Mouse (Mus musculus) lung, adult 2 months (tissue): ENCODE measurements at regions not wholly inside any gene's neighbourhood (a gene's known extent, or its start where the extent isn't known, plus 50 kb on each side); places are given as distances from the start of the nearest gene placed in this dataset.
A peak's percentile ranks its signal among the peaks of the same experiment; 100 is the strongest.

Source experiments
- DNase-seq: peaks from one replicate; pipeline ENCODE4 v3.0.0; 2022
- H3K4me1 ChIP-seq: fragments of 200-500 bp; 2 replicates; pipeline ENCODE4 v1.6.1; 2011; ENCODE audit warnings: low read length; ENCODE audit not compliant: control insufficient read depth, insufficient read depth
- H3K4me3 ChIP-seq: fragments of 200-500 bp; replicated peaks from 2 replicates; pipeline ENCODE3; 2011; ENCODE audit warnings: low read depth, mild to moderate bottlenecking, control low read depth, low read length; ENCODE audit errors: extremely low read depth
- CTCF ChIP-seq: fragments of 200-500 bp; IDR thresholded peaks from 2 replicates; pipeline ENCODE4 v1.5.1; 2011; ENCODE audit warnings: mild to moderate bottlenecking, low read length, control low read depth; ENCODE audit not compliant: insufficient read depth
- POLR2A ChIP-seq: fragments of 200-500 bp; IDR thresholded peaks from 2 replicates; pipeline ENCODE4 v1.6.1; 2011; ENCODE audit warnings: low read depth, mild to moderate bottlenecking, control low read depth, low read length, borderline replicate concordance; ENCODE audit errors: extremely low read depth
- WGBS: fragments of 180-500 bp; shearing (Covaris S2); methylation state at CpG from one replicate; pipeline ENCODE4 v1.1.7; 2018; 5-methylcytosine and 5-hydroxymethylcytosine counted together

GRCm38 (mm10) chr16:9138552-9139224 lies 308.8 kb downstream of the 1810013L24Rik start:
- Histone ChIP-seq H3K4me1 (no peaks in the 10 kb centered on the region), H3K4me3 (no peak overlapping the region)
- TF ChIP-seq POLR2A (no peak), CTCF (no peak)
- 37% methylated on average over 8 of the region's 8 CpGs for WGBS
- peak; percentile 27 for DNase-seq

GRCm38 (mm10) chr16:9139405-9139804 lies 309.5 kb downstream of the 1810013L24Rik start:
- no peak overlapping the region for H3K4me3 ChIP-seq
- no peaks in the 10 kb centered on the region for H3K4me1 ChIP-seq
- peak; percentile 14 for DNase-seq
- 57% methylated on average over 3 of the region's 3 CpGs for WGBS
- TF ChIP-seq POLR2A (no peak), CTCF (no peak)

- WGBS, result 38% methylated on average over 8 of the region's 8 CpGs
- TF ChIP-seq CTCF, result no peak
- no peak for TF ChIP-seq POLR2A
- DNase-seq, result peak; percentile 11
- Histone ChIP-seq H3K4me1 (no peaks in the 10 kb centered on the region), H3K4me3 (no peak overlapping the region)
These were observed 319.6 kb downstream of the 1810013L24Rik start for GRCm38 (mm10) chr16:9149209-9150135.

- no peaks in the 10 kb centered on the region for H3K4me1 ChIP-seq
- no peak for TF ChIP-seq CTCF
- TF ChIP-seq POLR2A, result no peak
- DNase-seq, result no peak
- WGBS, result 62% methylated on average over 4 of the region's 4 CpGs
- no peak overlapping the region for H3K4me3 ChIP-seq
These were observed 322.0 kb downstream of the 1810013L24Rik start for GRCm38 (mm10) chr16:9151936-9152335.

GRCm38 (mm10) chr16:9153501-9153900 lies 323.6 kb downstream of the 1810013L24Rik start:
- TF ChIP-seq POLR2A, result no peak
- TF ChIP-seq CTCF, result no peak
- Histone ChIP-seq H3K4me3 (no peak overlapping the region), H3K4me1 (no peaks in the 10 kb centered on the region)
- 77% methylated on average over 4 of the region's 4 CpGs for WGBS
- DNase-seq, result no peak

GRCm38 (mm10) chr16:9165763-9166310 lies 335.9 kb downstream of the 1810013L24Rik start:
- Histone ChIP-seq H3K4me1 (0 out of 2 replicates have a peak, but pooled peaks cover 2% of the 10 kb centered on the region), H3K4me3 (no peak overlapping the region)
- no peak for TF ChIP-seq POLR2A
- no peak for TF ChIP-seq CTCF
- 61% methylated on average over 8 of the region's 8 CpGs for WGBS
- no peak for DNase-seq

- TF ChIP-seq POLR2A, result no peak
- TF ChIP-seq CTCF, result no peak
These were observed 346.5 kb downstream of the 1810013L24Rik start for GRCm38 (mm10) chr16:9176402-9176801.

GRCm38 (mm10) chr16:9195821-9196220 lies 365.9 kb downstream of the 1810013L24Rik start:
- WGBS, result 38% methylated on average over 13 of the region's 13 CpGs
- no peak for TF ChIP-seq POLR2A
- no peak for TF ChIP-seq CTCF
- DNase-seq, result no peak
- H3K4me3 ChIP-seq, result no peak overlapping the region
- no peaks in the 10 kb centered on the region for H3K4me1 ChIP-seq

More at GRCm38 (mm10) chr16:9176402-9176801, 346.5 kb downstream of the 1810013L24Rik start:
- H3K4me1 ChIP-seq, result no peaks in the 10 kb centered on the region
- no peak overlapping the region for H3K4me3 ChIP-seq
- 50% methylated on average over 3 of the region's 3 CpGs for WGBS
- no peak for DNase-seq

- no peak for DNase-seq
- no peaks in the 10 kb centered on the region for H3K4me1 ChIP-seq
- no peak overlapping the region for H3K4me3 ChIP-seq
- 69% methylated on average over 1 of the region's 1 CpGs for WGBS
- TF ChIP-seq CTCF, result no peak
- no peak for TF ChIP-seq POLR2A
These were observed 369.1 kb downstream of the 1810013L24Rik start for GRCm38 (mm10) chr16:9198903-9199532.
